In the genomic region with DNA sequence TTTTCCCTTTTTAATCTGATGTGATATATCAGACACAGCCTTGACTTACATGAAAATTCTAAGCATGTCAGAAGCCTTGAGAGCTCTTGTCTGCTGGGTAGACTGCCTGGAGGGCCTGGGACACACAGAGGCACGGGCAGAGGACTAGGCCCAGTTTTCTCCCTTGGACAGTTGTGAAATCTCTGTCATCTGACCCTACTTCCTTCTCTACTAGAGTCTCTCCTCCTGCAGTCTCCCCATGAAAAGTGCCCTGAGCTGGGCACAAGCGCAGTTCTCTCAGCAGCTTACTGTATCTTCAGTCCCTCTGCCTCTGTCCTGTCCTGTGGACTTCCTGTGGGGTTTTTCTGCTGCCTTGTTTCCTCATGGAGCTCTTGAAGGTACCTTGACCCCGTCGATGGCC, we compare ENCODE assay signal across 17 mouse cellular contexts. TPM values are rescaled to one million over a fixed set of nuclear protein-coding genes. Genes with fewer than 3 reads are reported as not detected.
DNase-seq lines count a peak whose midpoint lies in the region; ATAC-seq and TF ChIP-seq lines count a peak whose summit lies in the region.
"Had no signal": no experiment of that assay in that cellular context is flagged by ENCODE, and none has a peak within 500 bp of the region (broad histone marks: within the 10 kb centered on the region; RNA-seq: fewer than 3 reads in every experiment).

No protein-coding gene starts in this region.

- WGBS in heart, embryonic 11.5 days (ENCODE audit: insufficient replicate concordance) = 66% methylated on average over 4 of the region's 4 CpGs
- 47% methylated on average over 4 of the region's 4 CpGs for WGBS in liver, postnatal 0 days (ENCODE audit: insufficient replicate concordance)

- no peak overlapping the region for H3K4me2 ChIP-seq in heart, embryonic 11.5 days
- H3K4me2 ChIP-seq in liver, postnatal 0 days (ENCODE audit: low read depth, low read length) = no peak overlapping the region
- H3K4me2 ChIP-seq: limb, embryonic 12.5 days had no signal

- no peak for ATAC-seq in heart, embryonic 11.5 days (replicated peaks; ENCODE audit: insufficient number of reproducible peaks, low FRiP score, low TSS enrichment)
- ATAC-seq in liver, postnatal 0 days = peak; percentile 40; the same call in 1 of the 2 replicates

- DNase-seq in heart, adult 8-10 months (ENCODE audit: low spot score) = no peak
- peak; percentile 46 for DNase-seq in lung, postnatal 36 days
- DNase-seq in lung, postnatal 10 days = no peak
- DNase-seq in liver, postnatal 0 days = no peak
- DNase-seq in thymus, postnatal 14 days = no peak
- DNase-seq in left cerebral cortex, adult 11 months (ENCODE audit: low spot score) = no peak
- DNase-seq in thymus, postnatal 36 days = no peak
- DNase-seq: adrenal gland, postnatal 25 days; B cell, adult 2 months; cerebellum, adult 11-12 months; kidney, adult 8-10 months; right cerebral cortex, postnatal 4 days had no signal

- H3K4me1 ChIP-seq in heart, embryonic 11.5 days (ENCODE audit: control insufficient read depth, insufficient read depth, low read length) = peaks cover 6% of the 10 kb centered on the region; the same call in 1 of the 2 replicates
- 0 out of 2 replicates have a peak, but pooled peaks cover 2% of the 10 kb centered on the region for H3K4me1 ChIP-seq in liver, postnatal 0 days (ENCODE audit: insufficient read depth)

- no peaks in the 10 kb centered on the region for H3K9me3 ChIP-seq in heart, embryonic 11.5 days (replicated peaks; ENCODE audit: control insufficient read depth, low read length)
- no peaks in the 10 kb centered on the region for H3K9me3 ChIP-seq in liver, postnatal 0 days (ENCODE audit: low read length)
- H3K9me3 ChIP-seq: G1E; limb, embryonic 12.5 days; megakaryocyte, embryonic 14.5 days had no signal

- H3K27ac ChIP-seq in heart, embryonic 11.5 days (ENCODE audit: low read depth, low read length) = 0 out of 2 replicates have a peak overlapping the region, but pooled peaks have one; percentile 29
- H3K27ac ChIP-seq in liver, postnatal 0 days (ENCODE audit: low read depth) = peak overlapping the region; percentile 48
- H3K27ac ChIP-seq: limb, embryonic 12.5 days had no signal

- no peak for TF ChIP-seq CTCF in liver, postnatal 0 days (IDR thresholded peaks at IDR 0.05; ENCODE audit: low read depth)

- H3K9ac ChIP-seq in heart, embryonic 11.5 days (ENCODE audit: low read depth, low read length) = no peak overlapping the region
- H3K9ac ChIP-seq in liver, postnatal 0 days (replicated peaks) = no peak overlapping the region
- H3K9ac ChIP-seq: limb, embryonic 12.5 days had no signal

- H3K27me3 ChIP-seq in heart, embryonic 11.5 days (ENCODE audit: control insufficient read depth, insufficient read depth, low read length) = no peaks in the 10 kb centered on the region
- no peaks in the 10 kb centered on the region for H3K27me3 ChIP-seq in liver, postnatal 0 days (ENCODE audit: insufficient read depth, low read length)
- H3K27me3 ChIP-seq: limb, embryonic 12.5 days; megakaryocyte, embryonic 14.5 days had no signal

- H3K36me3 ChIP-seq in heart, embryonic 11.5 days (ENCODE audit: control insufficient read depth, insufficient read depth, low read length) = peaks cover 13% of the 10 kb centered on the region; the same call in 1 of the 2 replicates
- H3K36me3 ChIP-seq in liver, postnatal 0 days (replicated peaks; ENCODE audit: insufficient read depth, low read length) = peaks cover 36% of the 10 kb centered on the region; the same call in 1 of the 2 replicates

- H3K4me3 ChIP-seq in heart, embryonic 11.5 days (ENCODE audit: low read depth, low read length) = no peak overlapping the region
- no peak overlapping the region for H3K4me3 ChIP-seq in liver, postnatal 0 days (ENCODE audit: low read depth, low read length)
- H3K4me3 ChIP-seq: erythroblast, embryonic 14.5 days; limb, embryonic 12.5 days; megakaryocyte, embryonic 14.5 days had no signal

- no peak for TF ChIP-seq EP300 in liver, postnatal 0 days (IDR thresholded peaks at IDR 0.05; ENCODE audit: low read depth)

RNA-seq across cellular contexts. Expression of gene Arf2, which starts 12.8 kb away (rescaled TPM):
- 56.0 and 63.2 TPM in 2 replicates for polyA plus RNA-seq in heart, embryonic 11.5 days (2014; fragmentation: Nextera tagmentation; extraction: Ambion mirVana)
- 10 to 100 TPM; 24.4 to 30.3 (median 26.0) TPM for total RNA-seq in heart, adult 8-10 months (2022)
- 14.6 and 15.1 TPM in 2 replicates for polyA plus RNA-seq in liver, postnatal 0 days (2015; fragmentation: Nextera tagmentation; extraction: Ambion mirVana)

RNA-seq across cellular contexts. Expression of gene Nsf, which starts 25.5 kb away (rescaled TPM):
- 30.5 and 37.0 TPM in 2 replicates for polyA plus RNA-seq in heart, embryonic 11.5 days (2014; fragmentation: Nextera tagmentation; extraction: Ambion mirVana)
- total RNA-seq in heart, adult 8-10 months (2022) = 10 to 100 TPM; 23.1 to 31.5 (median 27.0) TPM
- 14.8 and 16.0 TPM in 2 replicates for polyA plus RNA-seq in liver, postnatal 0 days (2015; fragmentation: Nextera tagmentation; extraction: Ambion mirVana)
